Mouse (Mus musculus): ENCODE data around the gene Six3. TPM values are rescaled to one million over a fixed set of nuclear protein-coding genes. Genes with fewer than 3 reads are reported as not detected.

Six3 gene
- polyA plus RNA-seq, 1 experiment from 2014 or later, result 0.45 TPM

GRCm38 (mm10) chr17:85622493-85623157 is 9.2 kb downstream of the Six3 start:
- Histone ChIP-seq H3K4me2 (replicated peaks) (no peak overlapping the region), H3K4me1 (peaks cover 24% of the 10 kb centered on the region), H3K9ac (no peak overlapping the region), H3K27ac (no peak overlapping the region), H3K36me3 (no peaks in the 10 kb centered on the region), H3K9me3 (replicated peaks) (no peaks in the 10 kb centered on the region), H3K27me3 (peaks cover 92% of the 10 kb centered on the region), H3K4me3 (no peak overlapping the region)
- no peak for ATAC-seq (ENCODE audit: low FRiP score)
- WGBS, result 3% methylated on average over 12 of the region's 12 CpGs

- 0 out of 2 replicates have a peak overlapping the region, but pooled peaks have one; percentile 9 for H3K9ac ChIP-seq
- H3K27ac ChIP-seq, result no peak overlapping the region
- peak overlapping the region; percentile 8; the same call in 1 of the 2 replicates for H3K4me3 ChIP-seq
- H3K36me3 ChIP-seq, result no peaks in the 10 kb centered on the region
- no peaks in the 10 kb centered on the region for H3K9me3 ChIP-seq (replicated peaks)
- WGBS, result 1% methylated on average over 52 of the region's 52 CpGs
- H3K4me1 ChIP-seq, result peaks cover 18% of the 10 kb centered on the region
- ATAC-seq (ENCODE audit: low FRiP score), result no peak
- H3K27me3 ChIP-seq, result peaks cover 92% of the 10 kb centered on the region
- peak overlapping the region; percentile 11; the same call in 1 of the 2 replicates for H3K4me2 ChIP-seq (replicated peaks)
These were observed 10.0 kb downstream of the Six3 start for GRCm38 (mm10) chr17:85623161-85624050.

DNA sequence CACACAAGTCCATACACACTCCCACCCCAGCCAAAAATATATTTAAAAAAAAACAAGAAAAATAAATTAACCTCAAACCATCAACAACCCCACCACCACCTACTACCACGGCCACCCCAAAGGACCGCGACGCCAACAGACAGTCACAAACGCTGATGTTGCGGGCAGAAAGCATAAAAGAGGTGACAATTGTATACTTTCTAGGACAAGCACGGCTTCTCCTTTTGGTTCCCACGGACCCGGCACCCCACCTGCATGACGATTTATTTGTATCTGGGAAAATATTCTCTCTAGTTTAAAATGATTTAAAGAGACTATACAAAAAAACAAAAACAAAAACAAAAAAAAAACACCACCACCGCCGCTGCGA is 10.6 kb downstream of the Six3 start:
- H3K27ac ChIP-seq, result no peak overlapping the region
- no peak for ATAC-seq (ENCODE audit: low FRiP score)
- no peaks in the 10 kb centered on the region for H3K36me3 ChIP-seq
- 1% methylated on average over 13 of the region's 13 CpGs for WGBS
- H3K27me3 ChIP-seq, result peaks cover 92% of the 10 kb centered on the region
- no peaks in the 10 kb centered on the region for H3K9me3 ChIP-seq (replicated peaks)
- no peak overlapping the region for H3K4me2 ChIP-seq (replicated peaks)
- H3K9ac ChIP-seq, result no peak overlapping the region
- H3K4me3 ChIP-seq, result no peak overlapping the region
- H3K4me1 ChIP-seq, result peaks cover 18% of the 10 kb centered on the region

DNA sequence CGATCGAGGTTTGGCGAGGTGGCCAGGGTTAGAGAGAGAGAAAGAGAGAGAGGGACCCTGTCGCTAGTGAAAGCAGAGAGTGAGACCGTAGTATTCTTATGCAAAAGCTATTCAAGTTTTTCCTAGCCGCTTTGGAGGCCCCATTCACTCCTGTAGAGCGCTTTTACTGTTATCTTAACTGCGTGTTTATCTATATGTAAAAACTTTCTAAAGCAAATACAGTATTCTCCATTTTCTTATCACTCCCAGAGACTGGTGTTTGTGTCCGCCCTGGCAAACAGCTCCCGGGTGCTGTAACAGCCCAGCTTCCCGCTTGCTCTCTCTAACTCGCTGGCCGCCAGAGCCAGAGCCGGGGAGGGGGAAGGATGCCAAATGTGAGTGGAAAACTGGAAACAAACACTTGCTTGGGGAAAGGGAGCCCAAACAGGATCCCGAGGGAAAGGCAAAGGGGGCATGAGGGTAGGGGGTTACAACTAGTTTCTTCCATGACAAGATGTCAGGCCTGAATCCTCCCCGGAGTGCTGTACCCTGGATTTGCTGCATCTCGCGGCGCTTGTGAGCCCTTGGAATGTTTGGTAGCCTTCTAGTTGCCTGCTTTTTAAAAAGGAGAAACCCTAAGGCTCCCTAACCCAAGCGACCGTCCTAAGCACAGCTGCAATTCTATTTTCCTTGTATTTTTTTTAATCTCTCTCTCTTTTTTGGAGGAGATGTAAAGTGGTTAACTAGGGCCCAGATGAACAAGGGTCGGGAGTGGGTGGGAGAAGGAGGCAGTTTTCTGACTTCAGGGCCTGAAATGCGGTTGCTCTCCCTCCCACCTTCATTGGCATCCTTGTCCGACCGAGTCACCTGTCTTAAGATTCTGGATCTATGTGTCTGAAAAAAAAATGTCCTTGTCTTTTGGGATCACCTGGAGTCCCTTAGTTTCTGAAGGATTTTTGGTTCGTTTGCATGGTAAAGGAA is 11.9 kb downstream of the Six3 start:
- no peak for ATAC-seq (ENCODE audit: low FRiP score)
- Histone ChIP-seq H3K36me3 (no peaks in the 10 kb centered on the region), H3K27ac (no peak overlapping the region), H3K4me1 (peaks cover 18% of the 10 kb centered on the region), H3K9me3 (replicated peaks) (no peaks in the 10 kb centered on the region), H3K27me3 (peaks cover 92% of the 10 kb centered on the region), H3K4me2 (replicated peaks) (no peak overlapping the region), H3K9ac (no peak overlapping the region), H3K4me3 (no peak overlapping the region)
- under 1% methylated on average over 25 of the region's 26 CpGs for WGBS

DNA sequence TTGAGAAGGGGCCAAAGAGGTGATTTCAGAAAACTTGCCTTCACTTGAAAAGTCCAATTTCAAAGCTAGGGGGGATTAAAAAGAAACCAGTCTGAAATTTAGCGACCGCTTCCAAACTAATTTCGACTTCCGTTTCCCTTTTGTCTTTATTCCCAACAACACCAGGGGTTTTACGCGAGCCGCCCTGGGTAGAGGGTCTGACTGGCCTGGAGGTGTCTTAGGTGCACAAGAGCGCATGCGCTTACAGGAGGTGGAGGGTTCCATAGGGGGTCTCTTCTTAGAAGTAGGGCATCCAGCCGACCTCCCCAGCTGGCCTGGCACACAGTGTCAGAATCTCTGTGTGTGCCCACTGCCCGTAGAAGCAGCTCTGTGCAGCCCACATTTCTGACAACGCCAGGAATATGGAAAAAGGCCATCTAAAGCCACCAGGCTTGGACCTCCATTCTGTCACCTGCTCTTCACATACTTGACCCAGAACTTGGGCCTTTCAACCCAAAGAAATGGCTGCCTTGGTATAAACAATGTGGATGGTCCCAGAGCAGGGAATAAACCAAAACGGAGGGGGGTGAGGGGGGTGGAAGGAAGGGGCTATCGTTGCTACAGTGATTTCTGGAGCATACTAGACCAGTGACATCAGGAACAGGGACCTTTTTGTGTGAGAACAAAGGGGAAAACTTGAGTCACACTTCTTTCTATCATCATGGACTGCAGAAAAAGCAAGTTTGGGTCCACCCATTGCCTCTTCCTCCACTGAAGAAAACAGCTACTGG is 12.9 kb downstream of the Six3 start:
- Histone ChIP-seq H3K9ac (no peak overlapping the region), H3K4me2 (replicated peaks) (no peak overlapping the region), H3K27me3 (peaks cover 92% of the 10 kb centered on the region), H3K4me3 (no peak overlapping the region), H3K9me3 (replicated peaks) (no peaks in the 10 kb centered on the region), H3K36me3 (no peaks in the 10 kb centered on the region), H3K4me1 (peaks cover 11% of the 10 kb centered on the region), H3K27ac (no peak overlapping the region)
- 3% methylated on average over 14 of the region's 14 CpGs for WGBS
- ATAC-seq (ENCODE audit: low FRiP score), result no peak

DNA sequence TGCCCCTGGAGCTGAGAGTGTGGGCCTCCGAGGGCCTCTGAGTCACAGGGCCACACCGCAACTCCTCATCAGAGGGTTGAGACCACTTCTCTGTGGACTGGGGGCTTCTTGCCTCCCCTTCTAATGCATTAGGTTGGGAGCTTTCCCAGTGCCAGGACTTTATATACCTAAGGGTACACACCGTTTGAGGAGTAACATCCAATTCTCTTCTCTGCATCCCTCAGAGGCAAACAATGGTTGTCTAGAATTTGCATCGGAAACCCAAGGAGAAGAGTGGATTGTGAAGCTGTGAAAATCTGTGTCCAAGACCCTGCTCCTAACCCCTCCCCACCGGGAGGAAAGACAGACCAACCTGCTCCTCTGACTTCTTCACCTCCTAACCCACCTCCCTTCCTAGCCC is 14.3 kb downstream of the Six3 start:
- 39% methylated on average over 5 of the region's 5 CpGs for WGBS
- Histone ChIP-seq H3K4me2 (replicated peaks) (no peak overlapping the region), H3K9ac (no peak overlapping the region), H3K36me3 (no peaks in the 10 kb centered on the region), H3K27ac (no peak overlapping the region), H3K4me1 (peaks cover 4% of the 10 kb centered on the region; the same call in 1 of the 2 replicates), H3K27me3 (peaks cover 92% of the 10 kb centered on the region), H3K9me3 (replicated peaks) (no peaks in the 10 kb centered on the region), H3K4me3 (no peak overlapping the region)
- ATAC-seq (ENCODE audit: low FRiP score), result no peak

DNA sequence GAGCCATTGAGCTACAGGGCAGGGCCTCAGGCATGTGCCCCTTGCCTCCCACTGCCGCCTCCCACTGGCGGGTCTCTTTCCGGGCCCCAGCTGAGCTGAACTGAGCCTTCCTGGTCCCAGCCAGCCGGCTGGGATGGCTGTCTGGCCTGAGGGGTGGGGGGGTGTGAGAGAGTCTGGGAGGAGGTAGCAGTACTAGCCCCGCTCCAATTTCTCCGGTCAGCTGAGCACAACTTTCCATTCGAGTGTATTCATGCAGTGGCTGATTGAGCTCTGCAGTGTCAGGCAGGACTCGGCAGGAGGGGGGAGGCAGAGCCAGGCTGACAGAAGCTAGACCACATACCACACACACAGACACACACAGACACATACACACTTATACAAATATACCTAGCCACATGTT is 15.4 kb downstream of the Six3 start:
- Histone ChIP-seq H3K4me1 (no peaks in the 10 kb centered on the region), H3K4me2 (replicated peaks) (no peak overlapping the region), H3K4me3 (no peak overlapping the region), H3K27ac (no peak overlapping the region), H3K27me3 (peaks cover 88% of the 10 kb centered on the region), H3K36me3 (no peaks in the 10 kb centered on the region), H3K9me3 (replicated peaks) (no peaks in the 10 kb centered on the region), H3K9ac (no peak overlapping the region)
- WGBS, result 3% methylated on average over 8 of the region's 8 CpGs
- peak; percentile 55 for ATAC-seq (ENCODE audit: low FRiP score)

GRCm38 (mm10) chr17:85629396-85629795 is 16.0 kb downstream of the Six3 start:
- Histone ChIP-seq H3K9ac (no peak overlapping the region), H3K4me3 (no peak overlapping the region), H3K4me2 (replicated peaks) (no peak overlapping the region), H3K27ac (no peak overlapping the region), H3K27me3 (peaks cover 94% of the 10 kb centered on the region), H3K9me3 (replicated peaks) (no peaks in the 10 kb centered on the region), H3K36me3 (no peaks in the 10 kb centered on the region), H3K4me1 (no peaks in the 10 kb centered on the region)
- no peak for ATAC-seq (ENCODE audit: low FRiP score)
- WGBS, result 72% methylated on average over 1 of the region's 1 CpGs

- no peak for ATAC-seq (ENCODE audit: low FRiP score)
- 46% methylated on average over 22 of the region's 22 CpGs for WGBS
- Histone ChIP-seq H3K27ac (no peak overlapping the region), H3K4me2 (replicated peaks) (no peak overlapping the region), H3K4me3 (no peak overlapping the region), H3K4me1 (no peaks in the 10 kb centered on the region), H3K27me3 (peaks cover 89% of the 10 kb centered on the region), H3K9ac (no peak overlapping the region), H3K9me3 (replicated peaks) (no peaks in the 10 kb centered on the region), H3K36me3 (no peaks in the 10 kb centered on the region)
These were observed 17.1 kb downstream of the Six3 start for GRCm38 (mm10) chr17:85630296-85631050.

- Histone ChIP-seq H3K9me3 (replicated peaks) (no peaks in the 10 kb centered on the region), H3K4me2 (replicated peaks) (no peak overlapping the region), H3K27me3 (peaks cover 82% of the 10 kb centered on the region), H3K9ac (no peak overlapping the region), H3K27ac (no peak overlapping the region), H3K4me1 (no peaks in the 10 kb centered on the region), H3K4me3 (no peak overlapping the region), H3K36me3 (no peaks in the 10 kb centered on the region)
- no peak for ATAC-seq (ENCODE audit: low FRiP score)
- 65% methylated on average over 5 of the region's 5 CpGs for WGBS
These were observed 17.7 kb downstream of the Six3 start for GRCm38 (mm10) chr17:85631106-85631505.

GRCm38 (mm10) chr17:85633619-85634018 is 20.2 kb downstream of the Six3 start:
- no peaks in the 10 kb centered on the region for H3K36me3 ChIP-seq
- no peak overlapping the region for H3K4me2 ChIP-seq (replicated peaks)
- H3K9me3 ChIP-seq (replicated peaks), result no peaks in the 10 kb centered on the region
- peaks cover 74% of the 10 kb centered on the region for H3K27me3 ChIP-seq
- no peak for ATAC-seq (ENCODE audit: low FRiP score)
- 2% methylated on average over 13 of the region's 13 CpGs for WGBS
- H3K9ac ChIP-seq, result no peak overlapping the region
- no peaks in the 10 kb centered on the region for H3K4me1 ChIP-seq
- no peak overlapping the region for H3K27ac ChIP-seq
- H3K4me3 ChIP-seq, result no peak overlapping the region
